Mouse (Mus musculus) liver, embryonic 14.5 days (tissue): ENCODE data around the gene A830031A19Rik. TPM values are rescaled to one million over a fixed set of nuclear protein-coding genes. Genes with fewer than 3 reads are reported as not detected.

Experiments used
- ATAC-seq: fragments of 200-750 bp; cut with Nextera tagmentation; 2 replicates; pipeline ENCODE4 v1.8.0; 2017; ENCODE audit warnings: moderate number of reproducible peaks, mild to moderate bottlenecking, moderate library complexity; ENCODE audit not compliant: insufficient read depth
- DNase-seq, 3 experiments: peaks; one replicate each; pipeline ENCODE4 v3.0.0-alpha.2; 2012 to 2013; ENCODE audit warnings: low read depth in 3 of 3, low spot score in 3 of 3
- H3K27ac ChIP-seq: fragments of 300-500 bp; sonication (generic); 2 replicates; pipeline ENCODE4 v1.5.1; 2014; ENCODE audit warnings: moderate library complexity, mild to moderate bottlenecking, control low read depth, inconsistent platforms
- H3K27me3 ChIP-seq: fragments of 300-500 bp; sonication (generic); 2 replicates; pipeline ENCODE4 v1.6.1; 2014; ENCODE audit warnings: mild to moderate bottlenecking, low read length, moderate library complexity; ENCODE audit not compliant: control insufficient read depth, insufficient read depth
- H3K36me3 ChIP-seq: fragments of 300-500 bp; sonication (generic); replicated peaks from 2 replicates; pipeline ENCODE4 v1.6.1; 2014; ENCODE audit warnings: low read depth; ENCODE audit not compliant: control insufficient read depth, insufficient read depth
- H3K4me1 ChIP-seq, 2 experiments: fragments of 200-500 bp in 1 of 2; fragments of 300-500 bp in 1 of 2; sonication (generic) in 1 of 2; replicated peaks; 2 replicates each; pipeline ENCODE4 v1.6.1; 2012 to 2014; ENCODE audit warnings: antibody characterized with exemption in 1 of 2, inconsistent platforms in 1 of 2, low read length in 1 of 2; ENCODE audit not compliant: control insufficient read depth in 2 of 2, insufficient read depth in 2 of 2
- H3K4me2 ChIP-seq: fragments of 300-500 bp; sonication (generic); 2 replicates; pipeline ENCODE4 v1.6.1; 2014; ENCODE audit warnings: low read depth, mild to moderate bottlenecking, control low read depth, moderate library complexity
- H3K4me3 ChIP-seq, 2 experiments: fragments of 200-500 bp in 1 of 2; fragments of 300-500 bp in 1 of 2; sonication (generic) in 1 of 2; 2 replicates each; pipeline ENCODE4 v1.5.1; 2012 to 2014; ENCODE audit warnings: low read depth in 2 of 2, low read length in 2 of 2, mild to moderate bottlenecking in 2 of 2, control low read depth in 1 of 2, inconsistent platforms in 1 of 2, moderate library complexity in 1 of 2; ENCODE audit not compliant: insufficient read depth in 1 of 2
- H3K9ac ChIP-seq: fragments of 300-500 bp; sonication (generic); replicated peaks from 2 replicates; pipeline ENCODE4 v1.6.1; 2014; ENCODE audit warnings: mild to moderate bottlenecking, control low read depth, moderate library complexity
- H3K9me3 ChIP-seq: fragments of 300-500 bp; sonication (generic); 2 replicates; pipeline ENCODE4 v1.6.1; 2016; ENCODE audit warnings: low read length, mixed read lengths; ENCODE audit not compliant: control insufficient read depth
- CTCF ChIP-seq: IDR thresholded peaks from 2 replicates; pipeline ENCODE4 v1.5.1; 2016; ENCODE audit warnings: antibody characterized with exemption, low read depth, control low read depth
- EP300 ChIP-seq: IDR thresholded peaks from 2 replicates; pipeline ENCODE4 v1.6.1; 2016; ENCODE audit warnings: antibody characterized with exemption, low read depth
- WGBS: fragments of 180-500 bp; shearing (Covaris S2); extraction: QIAGEN DNeasy Blood & Tissue Kit; methylation state at CpG from one replicate; pipeline ENCODE4 v1.1.7; 2014; ENCODE audit not compliant: insufficient replicate concordance; 5-methylcytosine and 5-hydroxymethylcytosine counted together
- polyA plus RNA-seq, 2 experiments: library from polyadenylated mRNA; depleted of rRNA in 1 of 2; stranded (reverse) in 1 of 2; unstranded in 1 of 2; fragments of >200 nt; fragmentation: Nextera tagmentation in 1 of 2; extraction: Ambion mirVana in 1 of 2; gene quantifications; 2 replicates each; pipeline versions ENCODE4 v1.2.1 to v1.2.3; 2012 to 2014

The A830031A19Rik gene
- polyA plus RNA-seq, 2 experiments: not detected

- DNase-seq (no peak), ATAC-seq (peak; percentile 75)
- Histone ChIP-seq H3K9ac (no peak overlapping the region), H3K4me2 (peak overlapping the region; percentile 56), H3K4me1 (peaks cover 49 to 54% of the 10 kb centered on the region in 2 experiments), H3K27me3 (no peaks in the 10 kb centered on the region), H3K9me3 (no peaks in the 10 kb centered on the region), H3K27ac (peak overlapping the region; percentile 52), H3K4me3 (no peak overlapping the region), H3K36me3 (peaks cover 5% of the 10 kb centered on the region)
- TF ChIP-seq EP300 (no peak; the same call in 1 of the 2 replicates), CTCF (no peak)
- 18% methylated on average over 4 of the region's 4 CpGs for WGBS
Measured at GRCm38 (mm10) chr11:24100449-24101070, 25.7 kb upstream of the A830031A19Rik start.

- H3K27ac ChIP-seq: peak overlapping the region; percentile 52
- H3K9me3 ChIP-seq: no peaks in the 10 kb centered on the region
- peak overlapping the region; percentile 56 for H3K4me2 ChIP-seq
- DNase-seq: no peak
- peaks cover 3% of the 10 kb centered on the region; the same call in 1 of the 2 replicates for H3K36me3 ChIP-seq
- no peaks in the 10 kb centered on the region for H3K27me3 ChIP-seq
- TF ChIP-seq EP300 (no peak), CTCF (no peak)
- ATAC-seq: peak; percentile 50; the same call in 1 of the 2 replicates
- 15% methylated on average over 7 of the region's 7 CpGs for WGBS
- peak overlapping the region; percentile 37; the same call in 1 of the 2 replicates for H3K9ac ChIP-seq
- no peak overlapping the region for H3K4me3 ChIP-seq
- peaks cover 49 to 59% of the 10 kb centered on the region in 2 experiments for H3K4me1 ChIP-seq
Measured at GRCm38 (mm10) chr11:24099886-24100293, 25.0 kb upstream of the A830031A19Rik start.

- peaks cover 3% of the 10 kb centered on the region; the same call in 1 of the 2 replicates for H3K36me3 ChIP-seq
- DNase-seq (no peak), ATAC-seq (no peak)
- H3K27ac ChIP-seq: no peak overlapping the region; the same call in none of the 2 replicates
- H3K9me3 ChIP-seq: no peaks in the 10 kb centered on the region
- TF ChIP-seq EP300: no peak
- no peak for TF ChIP-seq CTCF
- H3K27me3 ChIP-seq: no peaks in the 10 kb centered on the region
- 64% methylated on average over 10 of the region's 10 CpGs for WGBS
- H3K4me1 ChIP-seq: peaks cover 50 to 63% of the 10 kb centered on the region in 2 experiments
- H3K9ac ChIP-seq: no peak overlapping the region
- H3K4me3 ChIP-seq: no peak overlapping the region
- H3K4me2 ChIP-seq: peak overlapping the region; percentile 56
Measured at GRCm38 (mm10) chr11:24099215-24099614, 24.4 kb upstream of the A830031A19Rik start.

GRCm38 (mm10) chr11:24098662-24099061 is 23.8 kb upstream of the A830031A19Rik start:
- no peak overlapping the region for H3K9ac ChIP-seq
- peak overlapping the region; percentile 56 for H3K4me2 ChIP-seq

GRCm38 (mm10) chr11:24098069-24098468 is 23.2 kb upstream of the A830031A19Rik start:
- ATAC-seq: no peak
- Histone ChIP-seq H3K9ac (no peak overlapping the region; the same call in 1 of the 2 replicates), H3K27ac (no peak overlapping the region; the same call in 1 of the 2 replicates), H3K4me1 (peaks cover 52 to 63% of the 10 kb centered on the region in 2 experiments), H3K4me3 (no peak overlapping the region), H3K4me2 (0 out of 2 replicates have a peak overlapping the region, but pooled peaks have one; percentile 8), H3K36me3 (peaks cover 4% of the 10 kb centered on the region), H3K9me3 (no peaks in the 10 kb centered on the region), H3K27me3 (no peaks in the 10 kb centered on the region)
- WGBS: 67% methylated on average over 5 of the region's 5 CpGs
- DNase-seq: no peak
- TF ChIP-seq EP300 (no peak), CTCF (no peak)

More at GRCm38 (mm10) chr11:24098662-24099061, 23.8 kb upstream of the A830031A19Rik start:
- no peaks in the 10 kb centered on the region for H3K9me3 ChIP-seq
- 48% methylated on average over 3 of the region's 3 CpGs for WGBS
- H3K36me3 ChIP-seq: peaks cover 3% of the 10 kb centered on the region; the same call in 1 of the 2 replicates
- TF ChIP-seq EP300 (no peak), CTCF (no peak)
- no peak overlapping the region; the same call in none of the 2 replicates for H3K27ac ChIP-seq
- H3K27me3 ChIP-seq: no peaks in the 10 kb centered on the region
- DNase-seq (no peak), ATAC-seq (no peak)
- H3K4me1 ChIP-seq: peaks cover 54 to 67% of the 10 kb centered on the region in 2 experiments
- no peak overlapping the region for H3K4me3 ChIP-seq
